Mouse (Mus musculus) kidney, adult 11 months (tissue): Measurements from ENCODE around the gene Vav3.
"Not testable (repeated sequence)": the region's sequence is repeated elsewhere in the genome, so short reads cannot be mapped to it uniquely, and the experiment has no call there.

Experiments used
- DNase-seq: peaks from one replicate; pipeline ENCODE4 v3.0.0; 2022

The Vav3 gene

GRCm38 (mm10) chr3:109448249-109448648 lies 107.8 kb downstream of the Vav3 start:
- DNase-seq = not testable (repeated sequence)

GRCm38 (mm10) chr3:109451966-109452365 lies 111.5 kb downstream of the Vav3 start:
- no peak for DNase-seq

- no peak for DNase-seq
Observed at GRCm38 (mm10) chr3:109454633-109455032, 114.2 kb downstream of the Vav3 start.

- no peak for DNase-seq
Observed at GRCm38 (mm10) chr3:109456340-109456739, 115.9 kb downstream of the Vav3 start.

- DNase-seq = no peak
Observed at GRCm38 (mm10) chr3:109463684-109464083, 123.2 kb downstream of the Vav3 start.

GRCm38 (mm10) chr3:109464600-109464999 lies 124.1 kb downstream of the Vav3 start:
- no peak for DNase-seq

- DNase-seq = no peak
Observed at GRCm38 (mm10) chr3:109466541-109466940, 126.1 kb downstream of the Vav3 start.

GRCm38 (mm10) chr3:109467288-109467687 lies 126.8 kb downstream of the Vav3 start:
- DNase-seq = peak; percentile 49

GRCm38 (mm10) chr3:109469465-109469864 lies 129.0 kb downstream of the Vav3 start:
- peak; percentile 43 for DNase-seq

- no peak for DNase-seq
Observed at GRCm38 (mm10) chr3:109470651-109471255, 130.3 kb downstream of the Vav3 start.

- no peak for DNase-seq
Observed at GRCm38 (mm10) chr3:109476521-109476920, 136.1 kb downstream of the Vav3 start.

- DNase-seq = no peak
Observed at GRCm38 (mm10) chr3:109478297-109478696, 137.8 kb downstream of the Vav3 start.

GRCm38 (mm10) chr3:109480625-109481024 lies 140.2 kb downstream of the Vav3 start:
- DNase-seq = peak; percentile 6

- DNase-seq = no peak
Observed at GRCm38 (mm10) chr3:109486786-109487185, 146.3 kb downstream of the Vav3 start.

- DNase-seq = no peak
Observed at GRCm38 (mm10) chr3:109487823-109488222, 147.4 kb downstream of the Vav3 start.

- DNase-seq = no peak
Observed at GRCm38 (mm10) chr3:109488750-109489171, 148.3 kb downstream of the Vav3 start.

- no peak for DNase-seq
Observed at GRCm38 (mm10) chr3:109490561-109491296, 150.3 kb downstream of the Vav3 start.

GRCm38 (mm10) chr3:109491568-109491967 lies 151.1 kb downstream of the Vav3 start:
- DNase-seq = peak; percentile 19

GRCm38 (mm10) chr3:109496461-109496860 lies 156.0 kb downstream of the Vav3 start:
- DNase-seq = no peak

- DNase-seq = no peak
Observed at GRCm38 (mm10) chr3:109497074-109497473, 156.6 kb downstream of the Vav3 start.

GRCm38 (mm10) chr3:109499861-109500456 lies 159.5 kb downstream of the Vav3 start:
- no peak for DNase-seq

- no peak for DNase-seq
Observed at GRCm38 (mm10) chr3:109509784-109510183, 169.3 kb downstream of the Vav3 start.

GRCm38 (mm10) chr3:109511849-109512248 lies 171.4 kb downstream of the Vav3 start:
- DNase-seq = no peak

- no peak for DNase-seq
Observed at GRCm38 (mm10) chr3:109515479-109515878, 175.0 kb downstream of the Vav3 start.
